Mouse (Mus musculus) myocyte (in vitro differentiated cells): ENCODE results near the gene Pla2g7. TPM values are rescaled to one million over a fixed set of nuclear protein-coding genes. Genes with fewer than 3 reads are reported as not detected.

ENCODE experiments used
- H3K27me3 ChIP-seq: one replicate; pipeline ENCODE4 v1.6.1; 2011; ENCODE audit not compliant: control insufficient read depth, insufficient read depth, insufficient read length
- H3K36me3 ChIP-seq: one replicate; pipeline ENCODE4 v1.6.1; 2011; ENCODE audit not compliant: control insufficient read depth, insufficient read depth
- H3K4me2 ChIP-seq: one replicate; pipeline ENCODE4 v1.6.1; 2011; ENCODE audit warnings: low read depth, control low read depth
- H3K4me3 ChIP-seq: one replicate; pipeline ENCODE4 v1.5.1; 2011; ENCODE audit warnings: mild to moderate bottlenecking, control low read depth, moderate library complexity
- H3K79me2 ChIP-seq: one replicate; pipeline ENCODE4 v1.6.1; 2011; ENCODE audit not compliant: control insufficient read depth, insufficient read depth
- H3ac ChIP-seq: one replicate; pipeline ENCODE4 v1.6.1; 2011; ENCODE audit not compliant: control insufficient read depth, insufficient read length
- CEBPB ChIP-seq: IDR thresholded peaks from 2 replicates; pipeline ENCODE4 v1.6.1; 2011; ENCODE audit warnings: mild to moderate bottlenecking, moderate library complexity; ENCODE audit not compliant: poor library complexity, insufficient read depth, severe bottlenecking
- E2F4 ChIP-seq: IDR thresholded peaks from one replicate; pipeline ENCODE4 v1.6.1; 2011; ENCODE audit warnings: mild to moderate bottlenecking, control low read depth, moderate library complexity; ENCODE audit not compliant: insufficient read depth
- MAX ChIP-seq: IDR thresholded peaks from one replicate; pipeline ENCODE4 v1.6.1; 2011; ENCODE audit warnings: low read depth, mild to moderate bottlenecking, control low read depth
- MYOD1 ChIP-seq, 3 experiments: IDR thresholded peaks; one replicate each; pipeline ENCODE4 v1.6.1; 2011; ENCODE audit warnings: control low read depth in 2 of 3, low read depth in 2 of 3, mild to moderate bottlenecking in 2 of 3, moderate library complexity in 1 of 3; ENCODE audit not compliant: insufficient read length in 2 of 3, control insufficient read depth in 1 of 3
- MYOG ChIP-seq, 3 experiments: IDR thresholded peaks; one replicate each; pipeline ENCODE4 v1.6.1; 2011; ENCODE audit warnings: control low read depth in 2 of 3, low read depth in 2 of 3, mild to moderate bottlenecking in 2 of 3; ENCODE audit not compliant: insufficient read length in 2 of 3, control insufficient read depth in 1 of 3, insufficient read depth in 1 of 3
- POLR2A ChIP-seq: IDR thresholded peaks from one replicate; pipeline ENCODE4 v1.6.1; 2011; ENCODE audit warnings: low read depth, mild to moderate bottlenecking, control low read depth, moderate library complexity; ENCODE audit not compliant: insufficient read length
- POLR2AphosphoS2 ChIP-seq: IDR thresholded peaks from one replicate; pipeline ENCODE4 v1.6.1; 2011; ENCODE audit warnings: low read depth, control low read depth; ENCODE audit not compliant: insufficient read length
- REST ChIP-seq: IDR thresholded peaks from one replicate; pipeline ENCODE4 v1.6.1; 2011; ENCODE audit warnings: mild to moderate bottlenecking, control low read depth, moderate library complexity; ENCODE audit not compliant: insufficient read depth, insufficient read length
- SRF ChIP-seq: IDR thresholded peaks from one replicate; pipeline ENCODE4 v1.6.1; 2011; ENCODE audit warnings: low read depth; ENCODE audit not compliant: control insufficient read depth, insufficient read length
- TCF12 ChIP-seq: IDR thresholded peaks from one replicate; pipeline ENCODE4 v1.6.1; 2011; ENCODE audit warnings: mild to moderate bottlenecking, control low read depth; ENCODE audit not compliant: poor library complexity, insufficient read depth, severe bottlenecking
- TCF3 ChIP-seq: IDR thresholded peaks from one replicate; pipeline ENCODE4 v1.6.1; 2011; ENCODE audit warnings: low read depth, control low read depth; ENCODE audit not compliant: insufficient read length
- USF1 ChIP-seq: IDR thresholded peaks from one replicate; pipeline ENCODE4 v1.6.1; 2011; ENCODE audit warnings: low read depth, mild to moderate bottlenecking, control low read depth, moderate library complexity
- polyA plus RNA-seq: library from polyadenylated mRNA; unstranded; fragments of >200 nt; fragmentation: generic; extraction: Trizol; gene quantifications from one replicate; pipeline ENCODE4 v1.2.1, GENCODE M21; 2012; ENCODE audit warnings: missing spikeins

The Pla2g7 gene
- polyA plus RNA-seq, 1 experiment = 3.4 TPM

DNA sequence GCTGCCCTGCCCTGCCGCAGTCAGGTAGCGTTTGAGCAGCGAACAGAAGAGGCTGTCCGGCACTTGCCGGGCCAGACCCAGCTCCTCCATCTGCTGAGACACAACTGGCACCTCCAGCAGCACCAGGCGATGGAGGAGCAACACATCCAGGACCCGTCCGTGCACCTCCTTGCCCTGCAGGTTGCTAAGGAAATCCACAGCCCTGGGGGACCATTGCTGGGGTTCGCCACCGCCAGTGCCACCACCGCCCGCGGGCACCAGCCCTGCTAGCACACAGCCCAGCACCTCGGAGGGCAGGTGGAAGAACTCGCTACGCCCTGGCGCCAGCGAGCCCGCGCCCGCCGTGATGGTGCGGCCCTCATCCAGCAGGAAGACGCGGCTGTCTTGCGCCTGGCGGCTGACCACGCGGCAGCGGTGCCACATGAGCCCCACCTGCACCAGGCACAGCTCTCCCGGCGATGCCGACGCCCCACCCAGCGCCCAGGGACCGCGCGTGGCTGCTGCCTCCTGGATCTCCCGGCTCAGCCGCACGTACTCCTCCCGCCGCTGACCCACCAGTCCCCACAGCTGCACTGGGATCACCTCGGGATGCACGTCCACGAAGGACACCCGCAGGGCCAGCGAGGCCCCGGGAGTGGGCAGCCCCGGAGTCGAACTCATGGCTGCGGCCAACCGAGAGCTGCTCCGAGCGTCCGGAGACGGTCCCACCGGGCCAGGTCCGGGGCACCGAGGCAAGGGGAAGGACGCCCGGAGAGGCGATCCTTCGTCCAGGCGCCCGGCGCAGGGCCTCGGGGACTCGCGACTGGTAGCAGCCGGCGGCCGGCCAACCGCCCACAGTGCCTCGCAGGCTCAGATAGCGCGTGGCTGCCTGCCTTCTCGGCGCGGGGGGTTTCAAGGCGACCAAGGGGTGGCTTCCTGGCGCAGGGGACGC is 61.9 kb downstream of the Pla2g7 start, which contains the start of gene Tdrd6:
Gene Tdrd6 (minus strand): TSS at position 804 of the 931 bp plus-strand sequence.
- Histone ChIP-seq H3K4me3 (no peak within 1 kb of the TSS), H3K4me2 (no peak within 1 kb of the TSS), H3K79me2 (no peaks in the 10 kb centered on the region), H3K36me3 (no peaks in the 10 kb centered on the region), H3K27me3 (no peaks in the 10 kb centered on the region), H3ac (no peak within 1 kb of the TSS)
- TF ChIP-seq TCF12 (no peak), SRF (no peak), POLR2AphosphoS2 (no peak), MYOD1 (IDR thresholded peaks at IDR 0.05; ENCODE audit: control insufficient read depth in 1 of 3, insufficient read length in 2 of 3, low read depth in 2 of 3) (no peak), USF1 (no peak), POLR2A (no peak), TCF3 (no peak), REST (no peak), CEBPB (no peak), MAX (no peak)

DNA sequence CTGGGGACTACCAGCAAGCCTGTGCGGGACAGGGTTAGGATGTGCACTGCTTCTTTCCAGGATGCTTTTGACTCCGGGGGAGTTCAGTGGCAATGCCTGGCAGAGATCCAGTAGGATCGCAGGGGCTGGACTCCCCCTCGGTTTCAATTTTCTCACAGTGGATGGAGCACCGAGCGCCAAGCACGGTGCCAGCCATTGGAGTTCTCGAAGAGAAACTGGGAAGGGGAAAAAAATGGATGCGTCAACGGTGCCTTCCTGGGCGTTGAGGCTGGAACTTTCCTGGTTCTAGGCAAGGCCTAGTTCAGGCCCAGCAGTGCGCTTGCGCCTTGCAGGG is 62.5 kb downstream of the Pla2g7 start:
- TF ChIP-seq MYOD1 (IDR thresholded peaks at IDR 0.05; ENCODE audit: control insufficient read depth in 1 of 3, insufficient read length in 2 of 3, low read depth in 2 of 3) = no peak
- no peak for TF ChIP-seq CEBPB
- TF ChIP-seq POLR2AphosphoS2 = no peak
- TF ChIP-seq USF1 = no peak
- TF ChIP-seq MYOG (IDR thresholded peaks at IDR 0.05; ENCODE audit: control insufficient read depth in 1 of 3, insufficient read depth in 1 of 3, insufficient read length in 2 of 3, low read depth in 2 of 3) = no peak
- no peak for TF ChIP-seq MAX
- no peak for TF ChIP-seq E2F4
- TF ChIP-seq TCF12 = no peak
- TF ChIP-seq POLR2A = no peak
- TF ChIP-seq REST = no peak
- no peak for TF ChIP-seq SRF
- TF ChIP-seq TCF3 = no peak
- Histone ChIP-seq H3K27me3 (no peaks in the 10 kb centered on the region), H3ac (no peak overlapping the region), H3K4me3 (no peak overlapping the region), H3K4me2 (no peak overlapping the region), H3K79me2 (no peaks in the 10 kb centered on the region), H3K36me3 (no peaks in the 10 kb centered on the region)

DNA sequence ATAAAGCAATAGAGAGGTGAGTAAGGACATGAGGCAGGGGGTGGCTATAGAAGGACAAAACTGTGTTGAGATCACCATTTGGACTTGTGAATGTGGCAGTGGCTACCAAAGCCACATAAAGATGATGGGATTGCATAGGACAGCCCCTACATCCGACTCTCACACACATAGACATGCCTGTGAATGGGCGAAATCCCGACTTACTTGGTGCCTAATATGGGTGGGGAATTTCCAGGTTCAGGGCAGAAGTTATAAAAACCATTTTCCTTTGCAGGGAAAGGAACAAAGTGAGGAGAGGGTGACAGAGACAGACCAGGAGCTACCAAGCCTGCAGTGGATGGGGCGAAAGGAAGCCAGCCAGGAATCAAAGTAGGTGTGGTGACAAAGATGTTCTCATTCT is 69.2 kb downstream of the Pla2g7 start:
- H3ac ChIP-seq = no peak overlapping the region
- H3K4me2 ChIP-seq = no peak overlapping the region
- TF ChIP-seq E2F4 (no peak), CEBPB (no peak), MYOG (IDR thresholded peaks at IDR 0.05; ENCODE audit: control insufficient read depth in 1 of 3, insufficient read depth in 1 of 3, insufficient read length in 2 of 3, low read depth in 2 of 3) (no peak), MYOD1 (IDR thresholded peaks at IDR 0.05; ENCODE audit: control insufficient read depth in 1 of 3, insufficient read length in 2 of 3, low read depth in 2 of 3) (no peak), POLR2A (no peak)
- no peaks in the 10 kb centered on the region for H3K79me2 ChIP-seq
- H3K36me3 ChIP-seq = no peaks in the 10 kb centered on the region
- H3K4me3 ChIP-seq = no peak overlapping the region
- H3K27me3 ChIP-seq = no peaks in the 10 kb centered on the region

DNA sequence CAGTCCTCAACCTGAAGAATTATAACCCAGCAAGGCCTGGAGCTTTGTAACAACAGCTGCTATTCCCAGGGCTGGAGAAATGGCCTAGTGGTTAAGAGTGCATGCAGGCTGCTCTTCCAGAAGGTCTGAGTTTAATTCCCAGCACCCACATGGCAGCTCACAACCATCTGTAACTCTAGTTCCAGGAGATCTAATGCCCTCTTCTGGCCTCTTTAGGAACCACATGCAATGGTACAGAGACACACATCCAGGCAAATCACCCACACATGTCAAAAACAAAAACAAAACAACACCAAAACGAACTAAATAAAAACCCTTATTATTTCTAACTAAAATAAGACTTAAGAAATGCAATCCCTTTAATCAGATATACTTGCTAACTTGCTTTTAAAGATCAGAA is 72.9 kb downstream of the Pla2g7 start:
- TF ChIP-seq REST (no peak), SRF (no peak), TCF3 (no peak), CEBPB (no peak), MAX (no peak), E2F4 (no peak), MYOD1 (IDR thresholded peaks at IDR 0.05; ENCODE audit: control insufficient read depth in 1 of 3, insufficient read length in 2 of 3, low read depth in 2 of 3) (no peak), MYOG (IDR thresholded peaks at IDR 0.05; ENCODE audit: control insufficient read depth in 1 of 3, insufficient read depth in 1 of 3, insufficient read length in 2 of 3, low read depth in 2 of 3) (no peak), POLR2A (no peak), TCF12 (no peak), USF1 (no peak), POLR2AphosphoS2 (no peak)
- Histone ChIP-seq H3K79me2 (no peaks in the 10 kb centered on the region), H3K4me3 (no peak overlapping the region), H3ac (no peak overlapping the region), H3K36me3 (no peaks in the 10 kb centered on the region), H3K4me2 (no peak overlapping the region), H3K27me3 (no peaks in the 10 kb centered on the region)

DNA sequence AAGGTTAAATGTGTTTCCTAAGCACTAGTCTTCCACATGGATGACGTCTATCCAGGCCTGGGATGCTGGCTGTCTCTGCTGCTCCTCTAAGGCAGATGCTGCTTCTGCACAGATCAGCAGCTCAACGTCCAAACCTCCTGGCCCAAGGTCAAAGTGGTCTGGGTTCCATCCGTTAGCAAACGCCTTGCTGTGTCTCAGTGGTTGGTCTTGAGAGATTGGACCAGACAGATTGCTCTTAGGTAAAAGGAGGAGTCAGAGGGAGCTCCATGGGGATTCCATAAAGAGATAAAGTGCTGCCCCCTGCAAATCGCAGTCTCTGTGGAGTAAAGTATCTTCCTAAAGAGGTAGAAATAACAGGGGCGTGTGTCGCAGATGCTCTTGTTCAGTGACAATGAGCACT is 75.3 kb downstream of the Pla2g7 start:
- Histone ChIP-seq H3K27me3 (no peaks in the 10 kb centered on the region), H3K36me3 (no peaks in the 10 kb centered on the region), H3ac (no peak overlapping the region), H3K4me3 (no peak overlapping the region), H3K4me2 (no peak overlapping the region), H3K79me2 (no peaks in the 10 kb centered on the region)
- no peak for TF ChIP-seq CEBPB
- TF ChIP-seq POLR2A = no peak
- no peak for TF ChIP-seq REST
- no peak for TF ChIP-seq SRF
- no peak for TF ChIP-seq USF1
- no peak for TF ChIP-seq TCF12
- no peak for TF ChIP-seq MYOG (IDR thresholded peaks at IDR 0.05; ENCODE audit: control insufficient read depth in 1 of 3, insufficient read depth in 1 of 3, insufficient read length in 2 of 3, low read depth in 2 of 3)
- no peak for TF ChIP-seq TCF3
- no peak for TF ChIP-seq E2F4
- TF ChIP-seq MAX = no peak
- TF ChIP-seq POLR2AphosphoS2 = no peak
- no peak for TF ChIP-seq MYOD1 (IDR thresholded peaks at IDR 0.05; ENCODE audit: control insufficient read depth in 1 of 3, insufficient read length in 2 of 3, low read depth in 2 of 3)
